Mouse (Mus musculus) brain, embryonic 14.5 days (tissue): Measurements from ENCODE around the gene Pomt2.

Experiments
- CTCF ChIP-seq: fragments of 200-500 bp; IDR thresholded peaks from 2 replicates; pipeline ENCODE4 v1.5.1; 2012; ENCODE audit warnings: inconsistent platforms, mild to moderate bottlenecking, moderate library complexity, borderline replicate concordance; ENCODE audit not compliant: insufficient read depth, insufficient read length; ENCODE audit errors: extremely low read depth
- POLR2A ChIP-seq: fragments of 200-500 bp; IDR thresholded peaks from 2 replicates; pipeline ENCODE4 v1.6.1; 2012; ENCODE audit warnings: mild to moderate bottlenecking, inconsistent platforms, borderline replicate concordance; ENCODE audit not compliant: poor library complexity, insufficient read depth, insufficient read length, severe bottlenecking; ENCODE audit errors: extremely low read depth

DNA sequence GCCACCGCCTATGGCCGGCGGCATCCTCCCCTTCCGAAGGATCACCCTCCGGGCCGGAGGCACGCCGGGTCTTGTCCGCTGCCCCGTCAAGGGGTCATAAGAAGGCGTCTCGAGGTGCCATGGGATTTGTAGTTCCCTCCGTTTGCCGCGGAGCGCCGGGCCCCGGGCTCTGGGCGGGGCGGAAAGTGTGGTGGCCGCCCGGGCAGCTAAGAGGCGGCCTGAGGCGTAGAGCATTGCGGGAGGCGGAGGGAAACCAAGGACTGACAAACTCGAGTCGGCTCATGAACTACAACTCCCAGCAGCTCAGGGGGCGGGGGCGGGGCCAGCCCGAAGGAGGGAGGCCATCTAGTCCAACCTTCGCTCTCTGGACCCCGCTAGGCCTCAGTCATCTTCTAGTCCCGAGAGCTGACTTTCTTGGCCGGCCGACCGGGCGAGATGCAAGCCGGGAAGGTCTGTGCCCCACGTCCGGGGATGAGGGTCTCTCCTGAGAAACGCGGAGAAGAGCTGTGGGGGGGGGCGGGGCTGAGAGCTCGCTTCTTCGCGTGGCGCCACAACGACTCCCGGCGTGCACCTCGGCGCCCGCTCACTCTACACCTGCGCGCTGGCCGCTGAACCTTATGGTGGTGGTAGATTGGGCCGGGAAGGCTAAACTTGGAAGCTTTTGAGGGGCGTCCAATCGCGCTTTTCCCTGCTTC, at the start of gene Pomt2:
- TF ChIP-seq POLR2A: peak; percentile 47; the same call in 1 of the 2 replicates
- TF ChIP-seq CTCF: no peak
